Mouse (Mus musculus) limb, embryonic 11.5 days (tissue): Measurements from ENCODE around the gene Ampd2. TPM values are rescaled to one million over a fixed set of nuclear protein-coding genes. Genes with fewer than 3 reads are reported as not detected.

Experiments used
- ATAC-seq: fragments of 200-750 bp; cut with Nextera tagmentation; 2 replicates; pipeline ENCODE4 v1.8.0; 2017; ENCODE audit warnings: low read depth; ENCODE audit not compliant: insufficient number of reproducible peaks, low FRiP score, low TSS enrichment
- DNase-seq: peaks from one replicate; pipeline ENCODE4 v3.0.0-alpha.2; 2015; ENCODE audit warnings: low spot score
- H3K27ac ChIP-seq: fragments of 300-500 bp; sonication (generic); replicated peaks from 2 replicates; pipeline ENCODE4 v1.5.1; 2014; ENCODE audit warnings: low read depth, mild to moderate bottlenecking, low read length
- H3K27me3 ChIP-seq: fragments of 300-500 bp; sonication (generic); 2 replicates; pipeline ENCODE4 v1.6.1; 2014; ENCODE audit warnings: mild to moderate bottlenecking, low read length, mixed read lengths; ENCODE audit not compliant: control insufficient read depth, insufficient read depth
- H3K36me3 ChIP-seq: fragments of 300-500 bp; sonication (generic); 2 replicates; pipeline ENCODE4 v1.6.1; 2014; ENCODE audit warnings: mild to moderate bottlenecking, low read length, moderate library complexity, mixed read lengths; ENCODE audit not compliant: control insufficient read depth, insufficient read depth
- H3K4me1 ChIP-seq: fragments of 300-500 bp; sonication (generic); 2 replicates; pipeline ENCODE4 v1.6.1; 2014; ENCODE audit warnings: low read length, mixed read lengths; ENCODE audit not compliant: control insufficient read depth, insufficient read depth
- H3K4me2 ChIP-seq: fragments of 300-500 bp; sonication (generic); 2 replicates; pipeline ENCODE4 v1.6.1; 2014; ENCODE audit warnings: low read depth, mild to moderate bottlenecking, moderate library complexity; ENCODE audit not compliant: severe bottlenecking
- H3K4me3 ChIP-seq: fragments of 300-500 bp; sonication (generic); 2 replicates; pipeline ENCODE4 v1.5.1; 2014; ENCODE audit warnings: low read depth, low read length
- H3K9ac ChIP-seq: fragments of 300-500 bp; sonication (generic); 2 replicates; pipeline ENCODE4 v1.6.1; 2014; ENCODE audit warnings: mild to moderate bottlenecking, low read length
- H3K9me3 ChIP-seq: fragments of 300-500 bp; sonication (generic); 2 replicates; pipeline ENCODE4 v1.6.1; 2016; ENCODE audit warnings: low read length; ENCODE audit not compliant: control insufficient read depth
- WGBS: fragments of 180-500 bp; shearing (Covaris S2); extraction: QIAGEN DNeasy Blood & Tissue Kit; methylation state at CpG from one replicate; pipeline ENCODE4 v1.1.7; 2014; 5-methylcytosine and 5-hydroxymethylcytosine counted together
- polyA plus RNA-seq: library from polyadenylated mRNA; unstranded; fragments of >200 nt; fragmentation: Nextera tagmentation; extraction: Ambion mirVana; gene quantifications from 2 replicates; pipeline ENCODE4 v1.2.1, GENCODE M21; 2014

Gene Ampd2
- polyA plus RNA-seq, 1 experiment from 2014 or later = 37.0 TPM

DNA sequence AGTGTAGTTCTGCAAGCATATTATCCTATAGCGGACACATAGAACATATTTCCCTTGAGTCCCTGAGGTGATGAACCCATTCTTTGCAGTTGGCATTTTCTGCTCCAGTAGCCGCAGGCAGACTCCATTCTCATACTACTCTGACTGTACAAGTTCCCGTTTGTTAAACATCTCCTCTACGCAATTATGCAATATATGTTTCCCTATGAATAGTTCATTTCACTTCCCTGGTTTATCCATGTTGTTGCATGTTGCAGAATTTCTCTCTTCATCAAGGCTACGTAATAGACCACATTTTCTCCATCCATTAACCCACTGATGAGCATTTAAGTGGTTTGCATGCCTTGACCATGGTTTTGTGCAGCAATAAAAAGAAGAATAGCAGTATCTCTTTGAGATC is 36.0 kb downstream of the Ampd2 start:
- no peaks in the 10 kb centered on the region for H3K9me3 ChIP-seq
- WGBS = 90% methylated on average over 5 of the region's 5 CpGs
- H3K4me2 ChIP-seq = no peak overlapping the region
- H3K4me3 ChIP-seq = no peak overlapping the region
- no peaks in the 10 kb centered on the region for H3K36me3 ChIP-seq
- no peak overlapping the region for H3K27ac ChIP-seq
- DNase-seq (no peak), ATAC-seq (no peak)
- H3K9ac ChIP-seq = no peak overlapping the region
- H3K4me1 ChIP-seq = no peaks in the 10 kb centered on the region
- no peaks in the 10 kb centered on the region for H3K27me3 ChIP-seq

DNA sequence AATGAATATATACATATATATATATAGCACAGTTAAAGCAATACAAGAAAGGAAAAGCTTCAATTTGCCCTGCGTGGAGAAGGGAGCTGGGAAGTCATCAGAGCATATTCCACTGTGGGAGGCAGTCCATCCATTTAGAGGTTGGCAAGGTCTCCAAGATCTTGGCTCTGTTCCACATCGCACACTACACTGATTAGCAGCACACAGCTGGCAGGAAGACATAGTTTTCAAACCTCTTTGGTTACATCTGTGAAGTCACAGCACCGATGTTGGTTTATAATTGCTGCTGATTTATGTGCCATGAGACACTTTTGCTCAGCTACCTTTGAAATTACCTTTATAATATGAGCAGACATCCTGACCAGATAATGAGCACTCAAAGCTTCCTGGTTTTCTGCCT is 38.1 kb downstream of the Ampd2 start:
- no peak overlapping the region for H3K4me2 ChIP-seq
- H3K27ac ChIP-seq = no peak overlapping the region
- H3K4me1 ChIP-seq = no peaks in the 10 kb centered on the region
- ATAC-seq (no peak), DNase-seq (no peak)
- no peaks in the 10 kb centered on the region for H3K27me3 ChIP-seq
- no peaks in the 10 kb centered on the region for H3K36me3 ChIP-seq
- no peaks in the 10 kb centered on the region for H3K9me3 ChIP-seq
- H3K9ac ChIP-seq = no peak overlapping the region
- WGBS = 67% methylated on average over 3 of the region's 3 CpGs
- no peak overlapping the region for H3K4me3 ChIP-seq

DNA sequence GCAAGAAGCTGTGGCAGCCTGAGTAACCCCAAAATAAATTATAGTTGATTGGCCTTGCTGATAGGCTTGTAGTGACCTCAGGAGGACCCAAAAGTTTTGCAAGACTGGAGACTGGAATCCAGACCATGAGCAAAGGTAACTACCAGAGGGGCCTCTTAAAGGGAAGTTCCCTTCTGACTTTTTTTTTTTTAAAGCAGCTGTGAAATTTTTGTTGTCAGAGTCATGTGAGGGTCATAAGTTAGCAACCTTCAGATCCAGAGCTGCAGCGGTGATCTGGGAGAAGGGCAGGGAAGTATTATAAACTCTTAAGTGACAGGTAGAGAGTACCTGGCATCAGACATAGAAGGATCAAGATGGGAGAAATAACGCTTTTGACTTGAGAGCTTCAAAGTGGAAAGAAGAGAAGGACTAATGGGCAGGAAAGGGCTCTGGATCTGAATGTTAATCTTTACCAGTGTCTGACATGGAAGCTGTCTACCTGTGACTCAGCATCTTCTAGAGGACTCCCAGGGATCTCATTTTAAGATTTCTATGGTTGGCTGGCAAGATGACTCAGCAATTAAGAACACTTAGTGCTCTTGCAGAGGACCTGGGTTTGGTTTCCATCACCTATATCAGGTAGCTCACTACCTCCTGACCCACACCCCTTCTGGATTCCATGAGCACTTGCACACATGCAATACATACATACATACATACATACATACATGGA is 39.4 kb downstream of the Ampd2 start:
- H3K9me3 ChIP-seq = no peaks in the 10 kb centered on the region
- no peaks in the 10 kb centered on the region for H3K4me1 ChIP-seq
- no peak for DNase-seq
- 91% methylated on average over 2 of the region's 2 CpGs for WGBS
- no peaks in the 10 kb centered on the region for H3K27me3 ChIP-seq
- no peaks in the 10 kb centered on the region for H3K36me3 ChIP-seq
- no peak overlapping the region for H3K4me2 ChIP-seq
- ATAC-seq = no peak
- no peak overlapping the region for H3K4me3 ChIP-seq
- no peak overlapping the region for H3K27ac ChIP-seq
- no peak overlapping the region for H3K9ac ChIP-seq

- Histone ChIP-seq H3K4me1 (no peaks in the 10 kb centered on the region), H3K9me3 (no peaks in the 10 kb centered on the region), H3K36me3 (no peaks in the 10 kb centered on the region), H3K9ac (peak within 1 kb of the TSS; percentile 68), H3K4me2 (peak within 1 kb of the TSS; percentile 87), H3K4me3 (peak within 1 kb of the TSS; percentile 53), H3K27me3 (no peaks in the 10 kb centered on the region), H3K27ac (no peak within 1 kb of the TSS)
- peak; percentile 84 for DNase-seq
- peak; percentile 89 for ATAC-seq
- 8% methylated on average over 29 of the region's 29 CpGs for WGBS
Observed at GRCm38 (mm10) chr3:108044394-108045140, 41.9 kb downstream of the Ampd2 start, which contains the start of gene Gstm4. Gene Gstm4 (minus strand): TSS chr3:108044894.

- H3K9ac ChIP-seq = no peak overlapping the region
- H3K36me3 ChIP-seq = no peaks in the 10 kb centered on the region
- no peak overlapping the region for H3K4me2 ChIP-seq
- no peaks in the 10 kb centered on the region for H3K27me3 ChIP-seq
- H3K4me1 ChIP-seq = no peaks in the 10 kb centered on the region
- H3K4me3 ChIP-seq = no peak overlapping the region
- no peak overlapping the region for H3K27ac ChIP-seq
- WGBS = 84% methylated on average over 5 of the region's 5 CpGs
- no peak for ATAC-seq
- no peaks in the 10 kb centered on the region for H3K9me3 ChIP-seq
- no peak for DNase-seq
Observed at GRCm38 (mm10) chr3:108033156-108033555, 53.3 kb downstream of the Ampd2 start.

DNA sequence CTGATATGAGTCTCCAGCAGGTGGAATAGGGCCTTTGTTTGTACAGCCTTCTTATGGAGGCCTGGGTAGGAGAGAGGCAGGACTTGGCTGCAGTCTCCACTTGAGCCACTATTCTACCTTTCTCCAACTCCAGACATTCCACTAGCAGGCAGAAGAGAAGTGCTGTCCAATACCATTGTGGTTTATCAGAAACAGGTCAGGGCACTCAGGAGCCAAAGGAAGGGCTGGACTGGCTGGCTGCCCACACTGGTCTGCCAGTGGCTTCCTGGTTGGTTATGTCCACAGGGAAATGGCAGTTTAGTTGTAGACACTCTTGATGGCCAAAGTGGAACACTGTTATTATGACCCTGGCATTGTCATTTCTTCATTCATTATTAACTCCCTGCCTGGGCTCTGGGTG is 54.3 kb downstream of the Ampd2 start:
- Histone ChIP-seq H3K36me3 (no peaks in the 10 kb centered on the region), H3K27me3 (no peaks in the 10 kb centered on the region), H3K9me3 (no peaks in the 10 kb centered on the region), H3K27ac (no peak overlapping the region), H3K9ac (no peak overlapping the region), H3K4me2 (no peak overlapping the region), H3K4me1 (no peaks in the 10 kb centered on the region), H3K4me3 (no peak overlapping the region)
- DNase-seq (no peak), ATAC-seq (no peak)

- no peaks in the 10 kb centered on the region for H3K27me3 ChIP-seq
- no peak overlapping the region for H3K4me2 ChIP-seq
- 87% methylated on average over 4 of the region's 4 CpGs for WGBS
- no peaks in the 10 kb centered on the region for H3K9me3 ChIP-seq
- no peak overlapping the region for H3K27ac ChIP-seq
- DNase-seq = no peak
- no peak overlapping the region for H3K4me3 ChIP-seq
- H3K36me3 ChIP-seq = no peaks in the 10 kb centered on the region
- no peak for ATAC-seq
- H3K9ac ChIP-seq = no peak overlapping the region
- H3K4me1 ChIP-seq = no peaks in the 10 kb centered on the region
Observed at GRCm38 (mm10) chr3:108028641-108029365, 57.6 kb downstream of the Ampd2 start.

DNA sequence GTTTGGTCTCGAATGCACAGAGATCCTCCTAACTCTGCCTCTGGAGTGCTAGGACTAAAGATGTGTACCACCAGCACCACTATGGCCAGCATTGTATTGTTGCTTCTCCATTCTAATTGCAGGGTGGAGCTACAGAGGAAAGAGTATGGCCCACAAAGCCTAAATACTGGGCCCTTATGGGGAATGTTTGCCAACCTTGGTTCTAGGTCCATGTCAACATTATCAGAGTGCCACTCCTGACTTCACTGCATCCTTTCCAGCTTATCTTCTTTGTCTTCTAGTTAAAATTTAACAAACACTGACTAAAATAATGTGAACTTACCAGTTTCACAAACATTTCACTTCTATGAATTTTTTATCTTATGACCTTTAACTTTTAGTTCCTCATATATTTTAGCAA is 59.9 kb downstream of the Ampd2 start:
- H3K9ac ChIP-seq = no peak overlapping the region
- WGBS = 76% methylated on average over 1 of the region's 1 CpGs
- H3K27me3 ChIP-seq = no peaks in the 10 kb centered on the region
- no peak overlapping the region for H3K4me2 ChIP-seq
- no peaks in the 10 kb centered on the region for H3K4me1 ChIP-seq
- no peak for ATAC-seq
- no peak for DNase-seq
- H3K4me3 ChIP-seq = no peak overlapping the region
- H3K36me3 ChIP-seq = no peaks in the 10 kb centered on the region
- no peaks in the 10 kb centered on the region for H3K9me3 ChIP-seq
- H3K27ac ChIP-seq = no peak overlapping the region
